Mouse (Mus musculus): ENCODE measurements at regions not wholly inside any gene's neighbourhood (a gene's known extent, or its start where the extent isn't known, plus 50 kb on each side); places are given as distances from the start of the nearest gene placed in this dataset.

DNA sequence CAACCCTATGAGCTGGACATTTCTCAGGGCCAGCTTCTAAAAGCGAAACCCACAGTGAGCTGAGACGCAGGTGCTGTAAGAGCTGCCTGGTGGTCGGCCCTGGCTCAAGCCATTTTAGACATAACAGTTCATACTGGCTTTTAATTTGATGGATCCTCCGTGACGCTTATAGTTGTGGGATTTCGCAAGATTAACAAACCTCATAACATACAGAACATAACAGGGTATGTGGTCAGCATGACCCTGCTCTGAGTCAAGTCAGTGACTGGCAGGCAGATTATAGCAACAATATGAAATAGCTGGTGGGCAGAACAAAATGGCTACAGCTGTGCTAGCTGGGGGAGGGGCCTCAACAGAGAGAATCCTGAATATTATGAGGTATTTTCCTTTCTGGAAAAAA is 60.6 kb downstream of the Sox4 start:
- TF ChIP-seq CTCF (IDR thresholded peaks at IDR 0.05; ENCODE audit: borderline replicate concordance, control insufficient read depth, extremely low read depth, insufficient read depth, low read length, poor library complexity): no peak
- no peak for TF ChIP-seq POLR2A (IDR thresholded peaks at IDR 0.05; ENCODE audit: control insufficient read depth, extremely low read depth, insufficient read depth, low read length, poor library complexity)

Measured in thymus, adult 2 months (tissue).